Mouse (Mus musculus) right cerebral cortex, postnatal 36 days (tissue): ENCODE data around the gene Gm21976.

Experiments
- DNase-seq, 2 experiments: peaks; one replicate each; pipeline ENCODE4 v3.0.0; 2022; ENCODE audit warnings: low spot score in 2 of 2, mixed read lengths in 1 of 2

Gm21976 gene

DNA sequence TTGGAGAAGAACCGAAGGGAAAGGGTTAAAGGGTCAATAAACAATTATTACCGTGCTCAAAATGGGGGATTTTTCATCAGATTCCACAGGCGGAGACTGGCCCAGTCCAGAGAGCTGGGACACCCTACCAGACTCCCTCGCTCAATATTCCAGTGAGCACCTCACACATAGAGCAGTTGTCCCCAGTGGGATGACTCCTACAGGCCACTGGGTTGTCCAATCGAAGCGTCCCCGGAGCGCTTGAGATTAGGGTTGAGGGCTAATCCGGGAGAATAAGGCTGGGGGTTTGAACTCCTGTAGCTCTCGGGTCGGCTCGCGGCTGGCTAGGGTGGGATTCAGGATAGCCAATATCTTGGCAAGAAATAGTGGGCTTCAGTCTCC is 74.0 kb downstream of the Gm21976 start:
- DNase-seq = no peak

- DNase-seq = no peak
These were observed 74.6 kb downstream of the Gm21976 start, which contains the start of gene Foxd1 for GRCm38 (mm10) chr13:98354090-98354801. Gene Foxd1, plus strand, starts transcription at chr13:98354242.

DNA sequence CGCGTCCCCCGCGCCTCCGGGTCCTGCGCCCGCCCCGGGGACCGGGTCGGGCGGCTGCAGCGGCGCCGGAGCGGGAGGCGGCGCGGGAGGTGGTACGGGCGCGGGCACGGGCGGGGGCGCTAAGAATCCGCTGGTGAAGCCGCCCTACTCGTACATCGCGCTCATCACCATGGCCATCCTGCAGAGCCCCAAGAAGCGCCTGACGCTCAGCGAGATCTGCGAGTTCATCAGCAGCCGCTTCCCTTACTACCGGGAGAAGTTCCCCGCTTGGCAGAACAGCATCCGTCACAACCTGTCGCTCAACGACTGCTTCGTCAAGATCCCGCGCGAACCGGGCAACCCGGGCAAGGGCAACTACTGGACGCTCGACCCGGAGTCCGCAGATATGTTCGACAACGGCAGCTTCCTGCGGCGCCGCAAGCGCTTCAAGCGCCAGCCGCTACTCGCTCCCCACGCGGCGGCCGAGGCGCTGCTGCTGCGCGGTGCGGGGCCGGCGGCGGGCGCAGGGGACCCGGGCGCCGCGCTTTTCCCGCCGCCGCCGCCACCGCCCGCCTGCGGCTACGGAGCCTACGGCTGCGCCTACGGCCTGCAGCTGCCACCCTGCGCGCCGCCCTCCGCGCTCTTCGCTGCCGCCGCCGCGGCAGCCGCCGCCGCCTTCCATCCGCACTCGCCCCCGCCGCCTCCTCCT is 75.3 kb downstream of the Gm21976 start:
- DNase-seq = no peak

- no peak for DNase-seq
These were observed 75.9 kb downstream of the Gm21976 start for GRCm38 (mm10) chr13:98355559-98356111.

DNA sequence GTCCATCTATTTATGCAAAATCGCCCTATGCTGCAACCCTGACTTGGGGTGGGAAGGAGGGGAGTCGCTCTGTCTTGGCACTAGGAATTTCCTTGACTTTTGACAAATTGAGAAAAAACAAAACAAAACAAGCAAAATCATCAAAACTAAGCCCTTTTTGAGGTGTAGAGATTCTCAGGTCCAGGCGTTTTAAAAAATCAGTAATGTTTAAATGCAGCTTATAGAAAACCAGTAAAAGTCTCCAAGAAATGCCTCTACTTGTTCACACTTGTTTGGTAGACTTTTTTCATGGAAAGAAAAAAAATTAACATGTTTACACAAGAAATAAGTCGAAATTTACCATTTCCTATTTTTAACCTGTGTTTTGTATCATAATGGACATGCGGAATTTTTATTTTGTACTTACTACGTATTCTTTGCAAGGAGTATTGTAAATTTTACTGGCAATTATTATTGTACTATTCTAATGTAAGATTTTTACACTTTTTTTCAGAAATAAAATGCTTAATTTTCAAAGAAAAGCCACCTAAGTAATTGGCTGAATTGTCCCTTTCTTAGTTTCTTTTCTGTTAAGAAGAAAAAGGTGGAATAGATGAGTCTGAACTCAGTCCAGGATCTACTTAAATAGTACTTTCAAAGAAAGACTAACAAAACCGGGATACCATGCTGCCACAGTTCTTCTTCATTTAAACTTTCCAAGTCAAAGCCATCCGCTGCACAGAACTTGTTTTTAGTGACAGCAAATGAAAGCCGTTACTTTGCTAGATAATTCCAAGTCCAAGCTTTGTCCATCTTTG is 76.7 kb downstream of the Gm21976 start:
- no peak for DNase-seq
